Comparison of ENCODE assay signal across 33 mouse cellular contexts in genomic region chr9:39928837-39929236, GRCm38 (mm10). TPM values are rescaled to one million over a fixed set of nuclear protein-coding genes. Genes with fewer than 3 reads are reported as not detected.
"Had no signal": no experiment of that assay in that cellular context is flagged by ENCODE, and none has a peak within 500 bp of the region (broad histone marks: within the 10 kb centered on the region; RNA-seq: fewer than 3 reads in every experiment).

No protein-coding gene starts in this region.

RNA-seq across cellular contexts. Expression of gene Olfr974, which starts 8.5 kb away (rescaled TPM):
- total RNA-seq: gastrocnemius, adult 2 months; gastrocnemius, postnatal 10 days; gastrocnemius, postnatal 25 days; gastrocnemius, postnatal 4 days; granulocyte monocyte progenitor cell, adult 5-6 weeks; heart, adult 18-20 months; heart, adult 8-10 months; heart, postnatal 10 days; heart, postnatal 25 days; heart, postnatal 4 days; layer of hippocampus, adult 2 months; layer of hippocampus, postnatal 10 days; layer of hippocampus, postnatal 25 days; left cerebral cortex, adult 2 months; left cerebral cortex, postnatal 14 days; left cerebral cortex, postnatal 36 days had no signal
- polyA plus RNA-seq: frontal cortex, adult 2 months; heart, embryonic 10.5 days; heart, embryonic 12.5 days; heart, embryonic 14.5 days; heart, embryonic 16.5 days; hindbrain, embryonic 10.5 days; hindbrain, embryonic 12.5 days; hindbrain, embryonic 15.5 days; intestine, embryonic 15.5 days; intestine, postnatal 0 days; kidney, embryonic 14.5 days; kidney, embryonic 16.5 days; limb, embryonic 10.5 days; limb, embryonic 12.5 days; limb, embryonic 14.5 days; liver, embryonic 11.5 days had no signal

RNA-seq across cellular contexts. Expression of gene Olfr229, which starts 21.7 kb away (rescaled TPM):
- total RNA-seq: gastrocnemius, adult 2 months; gastrocnemius, postnatal 10 days; gastrocnemius, postnatal 25 days; gastrocnemius, postnatal 4 days; granulocyte monocyte progenitor cell, adult 5-6 weeks; heart, adult 18-20 months; heart, adult 8-10 months; heart, postnatal 10 days; heart, postnatal 25 days; heart, postnatal 4 days; layer of hippocampus, adult 2 months; layer of hippocampus, postnatal 10 days; layer of hippocampus, postnatal 25 days; left cerebral cortex, adult 2 months; left cerebral cortex, postnatal 14 days; left cerebral cortex, postnatal 36 days had no signal
- polyA plus RNA-seq: frontal cortex, adult 2 months; heart, embryonic 10.5 days; heart, embryonic 12.5 days; heart, embryonic 14.5 days; heart, embryonic 16.5 days; hindbrain, embryonic 10.5 days; hindbrain, embryonic 12.5 days; hindbrain, embryonic 15.5 days; inflammation-experienced regulatory T-cells, adult 6 months; intestine, embryonic 15.5 days; intestine, postnatal 0 days; kidney, embryonic 14.5 days; kidney, embryonic 16.5 days; limb, embryonic 10.5 days; limb, embryonic 12.5 days; limb, embryonic 14.5 days; liver, embryonic 11.5 days had no signal

RNA-seq across cellular contexts. Expression of gene Olfr975, which starts 23.0 kb away (rescaled TPM):
- total RNA-seq: gastrocnemius, adult 2 months; gastrocnemius, postnatal 10 days; gastrocnemius, postnatal 25 days; gastrocnemius, postnatal 4 days; granulocyte monocyte progenitor cell, adult 5-6 weeks; heart, adult 18-20 months; heart, adult 8-10 months; heart, postnatal 10 days; heart, postnatal 25 days; heart, postnatal 4 days; layer of hippocampus, adult 2 months; layer of hippocampus, postnatal 10 days; layer of hippocampus, postnatal 25 days; left cerebral cortex, adult 2 months; left cerebral cortex, postnatal 14 days; left cerebral cortex, postnatal 36 days had no signal
- polyA plus RNA-seq: heart, embryonic 10.5 days; heart, embryonic 12.5 days; heart, embryonic 14.5 days; heart, embryonic 16.5 days; hindbrain, embryonic 10.5 days; hindbrain, embryonic 12.5 days; hindbrain, embryonic 15.5 days; inflammation-experienced regulatory T-cells, adult 6 months; intestine, embryonic 15.5 days; intestine, postnatal 0 days; kidney, embryonic 14.5 days; kidney, embryonic 16.5 days; limb, embryonic 10.5 days; limb, embryonic 12.5 days; limb, embryonic 14.5 days; liver, embryonic 11.5 days had no signal

RNA-seq across cellular contexts. Expression of gene Olfr976, which starts 32.1 kb away (rescaled TPM):
- total RNA-seq: gastrocnemius, adult 2 months; gastrocnemius, postnatal 10 days; gastrocnemius, postnatal 25 days; gastrocnemius, postnatal 4 days; granulocyte monocyte progenitor cell, adult 5-6 weeks; heart, adult 18-20 months; heart, adult 8-10 months; heart, postnatal 10 days; heart, postnatal 25 days; heart, postnatal 4 days; layer of hippocampus, adult 2 months; layer of hippocampus, postnatal 10 days; layer of hippocampus, postnatal 25 days; left cerebral cortex, adult 2 months; left cerebral cortex, postnatal 14 days; left cerebral cortex, postnatal 36 days had no signal
- polyA plus RNA-seq: frontal cortex, adult 2 months; heart, embryonic 10.5 days; heart, embryonic 12.5 days; heart, embryonic 14.5 days; heart, embryonic 16.5 days; hindbrain, embryonic 10.5 days; hindbrain, embryonic 12.5 days; hindbrain, embryonic 15.5 days; inflammation-experienced regulatory T-cells, adult 6 months; intestine, embryonic 15.5 days; intestine, postnatal 0 days; kidney, embryonic 14.5 days; kidney, embryonic 16.5 days; limb, embryonic 10.5 days; limb, embryonic 12.5 days; limb, embryonic 14.5 days; liver, embryonic 11.5 days had no signal
